Mouse (Mus musculus) ES-E14 (cell line): ENCODE measurements around the gene Fbn1.

Experiments
- CHD2 ChIP-seq: IDR thresholded peaks from 2 replicates; pipeline ENCODE4 v1.6.1; 2014; ENCODE audit warnings: mild to moderate bottlenecking, low read depth, low read length, inconsistent platforms
- HCFC1 ChIP-seq: IDR thresholded peaks from 2 replicates; pipeline ENCODE4 v1.6.1; 2012; ENCODE audit warnings: low read length, inconsistent platforms, borderline replicate concordance; ENCODE audit not compliant: insufficient read depth
- ZC3H11A ChIP-seq: IDR thresholded peaks from 2 replicates; pipeline ENCODE4 v1.6.1; 2012; ENCODE audit warnings: low read depth, mild to moderate bottlenecking, inconsistent platforms, low read length, borderline replicate concordance

DNA sequence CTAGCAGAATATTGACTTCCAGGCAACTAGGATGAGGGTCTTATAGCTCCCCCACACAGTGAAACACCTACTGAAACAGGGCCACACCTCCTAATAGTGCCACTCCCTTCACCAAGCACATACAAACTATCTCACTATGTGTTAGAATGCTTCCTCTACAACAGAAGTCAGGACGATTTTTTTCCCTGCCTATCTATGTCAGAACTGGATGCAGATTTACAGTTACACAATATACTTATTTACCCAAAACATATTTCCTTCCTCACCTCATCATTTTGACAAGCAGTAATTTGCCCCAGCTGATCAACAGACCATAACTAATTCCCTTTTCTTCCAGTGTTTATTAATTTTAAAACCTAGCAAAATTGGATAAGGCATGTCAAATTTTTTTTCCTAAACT is 35.9 kb upstream of the Fbn1 start:
- TF ChIP-seq ZC3H11A (no peak), HCFC1 (no peak), CHD2 (no peak)
